ENCODE assay signal across 9 mouse cellular contexts in genomic region chr3:87859813-87860212, GRCm38 (mm10). TPM values are rescaled to one million over a fixed set of nuclear protein-coding genes. Genes with fewer than 3 reads are reported as not detected.
DNase-seq lines count a peak whose midpoint lies in the region; ATAC-seq and TF ChIP-seq lines count a peak whose summit lies in the region.
"Had no signal": no experiment of that assay in that cellular context is flagged by ENCODE, and none has a peak within 500 bp of the region (broad histone marks: within the 10 kb centered on the region; RNA-seq: fewer than 3 reads in every experiment).

No protein-coding gene starts in this region.

- DNase-seq in urinary bladder, postnatal 25 days (ENCODE audit: low spot score), result peak; percentile 52
- no peak for DNase-seq in urinary bladder, postnatal 4 days (ENCODE audit: low spot score in 2 of 2)
- peak; percentile 64 for DNase-seq in cerebellum, adult 9-10 months
- peak; percentile 64 to 85 for DNase-seq in frontal cortex, adult 2 months (ENCODE audit: extremely low spot score in 1 of 2, low spot score in 1 of 2)
- DNase-seq in left cerebral cortex, postnatal 25 days (ENCODE audit: low spot score in 2 of 2), result peak; percentile 81 to 82
- peak; percentile 80 for DNase-seq in midbrain, postnatal 0 days (ENCODE audit: low spot score)
- DNase-seq in splenic B cell, adult 2 months (ENCODE audit: low read depth, low spot score), result peak; percentile 86

- no peak overlapping the region for H3K4me2 ChIP-seq in intestine, postnatal 0 days (replicated peaks; ENCODE audit: low read depth)
- no peak overlapping the region for H3K4me2 ChIP-seq in midbrain, postnatal 0 days (ENCODE audit: low read depth, low read length, poor library complexity, severe bottlenecking)

- H3K9ac ChIP-seq in intestine, postnatal 0 days (ENCODE audit: low read depth, low read length), result no peak overlapping the region
- no peak overlapping the region for H3K9ac ChIP-seq in midbrain, postnatal 0 days (replicated peaks; ENCODE audit: low read length, poor library complexity, severe bottlenecking)

- peak; percentile 36; the same call in 1 of the 2 replicates for ATAC-seq in intestine, postnatal 0 days
- ATAC-seq in midbrain, postnatal 0 days (ENCODE audit: low FRiP score), result no peak

- H3K4me3 ChIP-seq in intestine, postnatal 0 days (ENCODE audit: low read depth, low read length), result no peak overlapping the region
- no peak overlapping the region for H3K4me3 ChIP-seq in midbrain, postnatal 0 days (ENCODE audit: low read depth, low read length)
- H3K4me3 ChIP-seq: erythroblast, embryonic 14.5 days had no signal

- H3K27me3 ChIP-seq in intestine, postnatal 0 days (replicated peaks; ENCODE audit: control insufficient read depth, insufficient read depth, low read length), result no peaks in the 10 kb centered on the region
- H3K27me3 ChIP-seq in midbrain, postnatal 0 days (ENCODE audit: insufficient read depth, low read length), result no peaks in the 10 kb centered on the region
- H3K27me3 ChIP-seq in splenic B cell, adult 2 months (ENCODE audit: control insufficient read depth, insufficient read depth, low read length, poor library complexity, severe bottlenecking), result no peaks in the 10 kb centered on the region

- peaks cover 61% of the 10 kb centered on the region for H3K36me3 ChIP-seq in intestine, postnatal 0 days (ENCODE audit: control insufficient read depth, insufficient read depth)
- H3K36me3 ChIP-seq in midbrain, postnatal 0 days (ENCODE audit: insufficient read depth, low read length), result peaks cover 53% of the 10 kb centered on the region
- peaks cover 8% of the 10 kb centered on the region for H3K36me3 ChIP-seq in splenic B cell, adult 2 months (ENCODE audit: control insufficient read depth, insufficient read depth, low read length, poor library complexity, severe bottlenecking)

- H3K9me3 ChIP-seq in intestine, postnatal 0 days (ENCODE audit: control insufficient read depth), result no peaks in the 10 kb centered on the region
- H3K9me3 ChIP-seq in midbrain, postnatal 0 days (ENCODE audit: low read length), result no peaks in the 10 kb centered on the region

- peak; percentile 86 for TF ChIP-seq CTCF in intestine, postnatal 0 days (IDR thresholded peaks at IDR 0.05; ENCODE audit: low read depth)
- TF ChIP-seq CTCF in midbrain, postnatal 0 days (IDR thresholded peaks at IDR 0.05), result peak; percentile 93

- H3K27ac ChIP-seq in intestine, postnatal 0 days (ENCODE audit: low read depth, low read length), result no peak overlapping the region
- no peak overlapping the region for H3K27ac ChIP-seq in midbrain, postnatal 0 days (ENCODE audit: low read depth, low read length)

- H3K4me1 ChIP-seq in intestine, postnatal 0 days (replicated peaks; ENCODE audit: control insufficient read depth, insufficient read depth, low read length), result no peaks in the 10 kb centered on the region
- no peaks in the 10 kb centered on the region for H3K4me1 ChIP-seq in midbrain, postnatal 0 days (ENCODE audit: insufficient read depth, low read length)

- intact Hi-C loops in left cerebral cortex, postnatal 25 days (cut with DNase I), result loop anchor here (5.0 kb wide), 1 partner anchor 88 kb away; no protein-coding TSS in a partner anchor

- WGBS in intestine, postnatal 0 days, result 28% methylated on average over 3 of the region's 3 CpGs
- WGBS in midbrain, postnatal 0 days, result 29% methylated on average over 3 of the region's 3 CpGs

RNA-seq across cellular contexts. Expression of gene Sh2d2a, which starts 13.3 kb away (rescaled TPM):
- 0.02 and 0.06 TPM in 2 replicates for polyA plus RNA-seq in frontal cortex, adult 2 months (2012; rRNA removed)
- 0.17 and 0.47 TPM in 2 replicates for polyA plus RNA-seq in intestine, postnatal 0 days (2015; fragmentation: Nextera tagmentation; extraction: Ambion mirVana)
- not detected for total RNA-seq in left cerebral cortex, postnatal 25 days (2021)
- total RNA-seq in midbrain, postnatal 0 days (2014; rRNA removed), result not detected in 2 replicates
- not detected in 2 replicates for polyA plus RNA-seq in midbrain, postnatal 0 days (2015; fragmentation: Nextera tagmentation; extraction: Ambion mirVana)

RNA-seq across cellular contexts. Expression of gene Prcc, which starts 25.6 kb away (rescaled TPM):
- polyA plus RNA-seq in frontal cortex, adult 2 months (2012; rRNA removed), result 38.8 and 40.2 TPM in 2 replicates
- 7.9 and 8.0 TPM in 2 replicates for polyA plus RNA-seq in intestine, postnatal 0 days (2015; fragmentation: Nextera tagmentation; extraction: Ambion mirVana)
- total RNA-seq in left cerebral cortex, postnatal 25 days (2021), result 10 to 100 TPM; 63.3 to 67.0 TPM
- total RNA-seq in midbrain, postnatal 0 days (2014; rRNA removed), result 92.6 and 94.8 TPM in 2 replicates
- polyA plus RNA-seq in midbrain, postnatal 0 days (2015; fragmentation: Nextera tagmentation; extraction: Ambion mirVana), result 21.1 and 24.3 TPM in 2 replicates

RNA-seq across cellular contexts. Expression of gene Pear1, which starts 35.7 kb away (rescaled TPM):
- polyA plus RNA-seq in frontal cortex, adult 2 months (2012; rRNA removed), result 9.9 and 10.2 TPM in 2 replicates
- polyA plus RNA-seq in intestine, postnatal 0 days (2015; fragmentation: Nextera tagmentation; extraction: Ambion mirVana), result 7.7 and 10.1 TPM in 2 replicates
- total RNA-seq in left cerebral cortex, postnatal 25 days (2021), result 1 to 10 TPM; 7.4 to 10.0 TPM
- total RNA-seq in midbrain, postnatal 0 days (2014; rRNA removed), result 15.6 and 19.0 TPM in 2 replicates
- 5.7 and 6.1 TPM in 2 replicates for polyA plus RNA-seq in midbrain, postnatal 0 days (2015; fragmentation: Nextera tagmentation; extraction: Ambion mirVana)

RNA-seq across cellular contexts. Expression of gene Hdgf, which starts 46.3 kb away (rescaled TPM):
- polyA plus RNA-seq in frontal cortex, adult 2 months (2012; rRNA removed), result 171 and 183 TPM in 2 replicates
- 93.8 and 107 TPM in 2 replicates for polyA plus RNA-seq in intestine, postnatal 0 days (2015; fragmentation: Nextera tagmentation; extraction: Ambion mirVana)
- 100 to 1,000 TPM; 138 to 146 TPM for total RNA-seq in left cerebral cortex, postnatal 25 days (2021)
- 86.5 and 89.7 TPM in 2 replicates for total RNA-seq in midbrain, postnatal 0 days (2014; rRNA removed)
- polyA plus RNA-seq in midbrain, postnatal 0 days (2015; fragmentation: Nextera tagmentation; extraction: Ambion mirVana), result 135 and 139 TPM in 2 replicates

RNA-seq across cellular contexts. Expression of gene Mrpl24, which starts 59.5 kb away (rescaled TPM):
- polyA plus RNA-seq in frontal cortex, adult 2 months (2012; rRNA removed), result 80.0 and 80.7 TPM in 2 replicates
- polyA plus RNA-seq in intestine, postnatal 0 days (2015; fragmentation: Nextera tagmentation; extraction: Ambion mirVana), result 74.9 and 79.5 TPM in 2 replicates
- 10 to 100 TPM; 51.4 to 57.7 TPM for total RNA-seq in left cerebral cortex, postnatal 25 days (2021)
- total RNA-seq in midbrain, postnatal 0 days (2014; rRNA removed), result 41.3 and 41.7 TPM in 2 replicates
- 37.2 and 39.7 TPM in 2 replicates for polyA plus RNA-seq in midbrain, postnatal 0 days (2015; fragmentation: Nextera tagmentation; extraction: Ambion mirVana)

Comparison
In these comparisons a context has a peak if more than half of its experiments do, and no peak if none do; other contexts are left out.
1. DNase-seq: peak in urinary bladder, postnatal 25 days (single experiment), cerebellum, adult 9-10 months (single experiment), frontal cortex, adult 2 months (2 of 2), left cerebral cortex, postnatal 25 days (2 of 2), midbrain, postnatal 0 days (single experiment) and splenic B cell, adult 2 months (single experiment); none in urinary bladder, postnatal 4 days (0 of 2).